Mouse (Mus musculus): Measurements from ENCODE around the gene March10. TPM values are rescaled to one million over a fixed set of nuclear protein-coding genes. Genes with fewer than 3 reads are reported as not detected.

The March10 gene
- polyA plus RNA-seq, 1 experiment from 2014 or later, result not detected

DNA sequence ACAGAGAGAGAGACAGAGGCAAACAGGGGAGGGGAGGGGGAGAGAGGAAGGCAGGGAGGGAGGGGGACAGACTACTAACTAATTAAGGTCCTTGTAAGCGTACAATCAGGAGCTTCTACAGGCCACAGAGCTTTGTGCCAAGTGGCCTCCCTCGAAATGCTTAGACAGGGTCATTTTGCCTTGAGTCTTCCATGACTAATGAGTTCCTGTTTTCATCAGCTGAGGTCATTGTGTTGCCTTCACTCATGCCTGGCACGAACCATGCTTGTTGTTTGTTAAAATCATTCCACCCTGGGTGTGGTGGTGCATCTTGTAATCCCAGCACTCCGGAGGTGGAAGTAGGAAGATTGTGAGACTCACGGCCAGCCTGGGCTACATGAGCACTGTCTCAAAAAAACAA, 3.4 kb upstream of the March10 start:
- ATAC-seq (ENCODE audit: insufficient number of reproducible peaks, insufficient read depth, low FRiP score, low read depth), result no peak
- Histone ChIP-seq H3K4me2 (replicated peaks; ENCODE audit: low read depth, low read length) (no peak overlapping the region), H3K4me1 (ENCODE audit: control insufficient read depth, insufficient read depth, low read length) (no peaks in the 10 kb centered on the region), H3K36me3 (ENCODE audit: control insufficient read depth, insufficient read depth, low read length) (no peaks in the 10 kb centered on the region), H3K27ac (ENCODE audit: low read length) (no peak overlapping the region), H3K9ac (replicated peaks; ENCODE audit: low read depth, low read length) (no peak overlapping the region), H3K27me3 (ENCODE audit: control insufficient read depth, insufficient read depth, low read length) (no peaks in the 10 kb centered on the region), H3K9me3 (ENCODE audit: control insufficient read depth, low read depth, low read length) (no peaks in the 10 kb centered on the region), H3K4me3 (ENCODE audit: low read depth, low read length) (no peak overlapping the region)
- 43% methylated on average over 5 of the region's 5 CpGs for WGBS

DNA sequence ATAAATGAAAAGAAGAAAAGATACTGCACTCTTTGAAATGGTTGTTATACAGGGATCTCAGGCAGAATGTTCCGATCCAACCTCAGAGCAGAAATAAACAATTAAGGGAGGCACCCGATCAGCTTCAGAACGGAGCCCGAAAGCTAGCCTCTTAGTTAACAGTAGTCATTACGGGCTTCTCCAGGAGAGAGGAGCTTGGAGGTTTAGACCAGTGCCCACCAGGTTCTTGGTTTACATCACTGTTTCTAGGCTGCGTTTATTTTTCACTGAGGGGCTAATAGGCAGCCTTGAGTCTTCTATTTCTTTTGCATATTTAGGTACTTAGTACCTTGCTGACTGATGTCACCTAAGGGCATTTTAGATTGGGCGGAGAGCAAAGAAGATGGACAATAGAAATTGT, 506 bp upstream of the March10 start:
- 57% methylated on average over 7 of the region's 7 CpGs for WGBS

DNA sequence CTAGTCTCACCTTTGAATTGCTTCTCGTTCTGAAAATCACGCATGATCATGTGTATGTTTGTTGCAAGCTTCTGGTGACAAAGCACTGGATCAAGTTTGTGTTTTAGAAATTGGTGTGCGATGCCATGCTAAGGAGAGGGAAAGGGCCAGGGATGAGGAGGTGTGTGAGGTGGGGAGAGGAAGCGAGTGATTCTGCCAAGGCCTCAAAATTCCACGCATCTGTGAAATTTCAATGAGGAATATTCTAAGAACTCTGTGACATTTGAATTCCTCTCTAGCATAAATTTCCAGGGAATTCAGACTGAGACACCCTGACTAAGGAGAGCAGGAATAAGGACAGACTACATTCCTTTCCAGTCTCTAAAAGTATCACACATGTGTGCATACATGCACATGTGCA, 1.4 kb downstream of the March10 start:
- 87% methylated on average over 5 of the region's 5 CpGs for WGBS
- Histone ChIP-seq H3K4me1 (ENCODE audit: control insufficient read depth, insufficient read depth, low read length) (no peaks in the 10 kb centered on the region), H3K27me3 (ENCODE audit: control insufficient read depth, insufficient read depth, low read length) (no peaks in the 10 kb centered on the region), H3K9me3 (ENCODE audit: control insufficient read depth, low read depth, low read length) (no peaks in the 10 kb centered on the region), H3K9ac (replicated peaks; ENCODE audit: low read depth, low read length) (no peak overlapping the region), H3K27ac (ENCODE audit: low read length) (no peak overlapping the region), H3K36me3 (ENCODE audit: control insufficient read depth, insufficient read depth, low read length) (no peaks in the 10 kb centered on the region), H3K4me3 (ENCODE audit: low read depth, low read length) (no peak overlapping the region), H3K4me2 (replicated peaks; ENCODE audit: low read depth, low read length) (no peak overlapping the region)
- ATAC-seq (ENCODE audit: insufficient number of reproducible peaks, insufficient read depth, low FRiP score, low read depth), result no peak

More for the DNA sequence above, 506 bp upstream of the March10 start:
- H3K36me3 ChIP-seq (ENCODE audit: control insufficient read depth, insufficient read depth, low read length), result no peaks in the 10 kb centered on the region
- H3K9ac ChIP-seq (replicated peaks; ENCODE audit: low read depth, low read length), result no peak overlapping the region
- no peak for ATAC-seq (ENCODE audit: insufficient number of reproducible peaks, insufficient read depth, low FRiP score, low read depth)
- H3K4me2 ChIP-seq (replicated peaks; ENCODE audit: low read depth, low read length), result peak overlapping the region; percentile 83
- H3K4me3 ChIP-seq (ENCODE audit: low read depth, low read length), result peak overlapping the region; percentile 41
- H3K27me3 ChIP-seq (ENCODE audit: control insufficient read depth, insufficient read depth, low read length), result no peaks in the 10 kb centered on the region
- H3K9me3 ChIP-seq (ENCODE audit: control insufficient read depth, low read depth, low read length), result no peaks in the 10 kb centered on the region
- H3K27ac ChIP-seq (ENCODE audit: low read length), result no peak overlapping the region
- no peaks in the 10 kb centered on the region for H3K4me1 ChIP-seq (ENCODE audit: control insufficient read depth, insufficient read depth, low read length)

DNA sequence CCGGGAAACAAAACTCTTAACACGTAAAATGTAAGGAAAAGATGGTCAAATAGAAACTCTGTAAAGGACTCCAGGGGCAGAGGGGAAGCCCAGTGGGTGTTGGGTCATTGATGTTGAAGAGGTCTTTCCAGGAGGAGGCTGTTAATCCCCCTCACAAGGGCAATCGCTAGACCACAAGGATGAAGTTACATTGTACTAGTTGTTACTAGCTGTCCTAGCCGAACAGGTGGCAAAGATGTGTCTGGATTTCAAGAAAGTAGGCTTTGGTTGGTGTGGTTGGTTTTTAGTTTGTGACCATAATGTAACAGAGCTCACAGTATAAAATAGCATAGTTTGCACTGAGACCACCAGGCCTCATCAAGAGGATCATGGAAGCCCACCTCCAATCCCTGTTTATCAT, 3.5 kb downstream of the March10 start:
- no peak overlapping the region for H3K9ac ChIP-seq (replicated peaks; ENCODE audit: low read depth, low read length)
- ATAC-seq (ENCODE audit: insufficient number of reproducible peaks, insufficient read depth, low FRiP score, low read depth), result no peak
- no peaks in the 10 kb centered on the region for H3K9me3 ChIP-seq (ENCODE audit: control insufficient read depth, low read depth, low read length)
- WGBS, result 87% methylated on average over 4 of the region's 4 CpGs
- no peaks in the 10 kb centered on the region for H3K27me3 ChIP-seq (ENCODE audit: control insufficient read depth, insufficient read depth, low read length)
- H3K36me3 ChIP-seq (ENCODE audit: control insufficient read depth, insufficient read depth, low read length), result no peaks in the 10 kb centered on the region
- H3K4me2 ChIP-seq (replicated peaks; ENCODE audit: low read depth, low read length), result no peak overlapping the region
- no peak overlapping the region for H3K27ac ChIP-seq (ENCODE audit: low read length)
- H3K4me3 ChIP-seq (ENCODE audit: low read depth, low read length), result no peak overlapping the region
- no peaks in the 10 kb centered on the region for H3K4me1 ChIP-seq (ENCODE audit: control insufficient read depth, insufficient read depth, low read length)

DNA sequence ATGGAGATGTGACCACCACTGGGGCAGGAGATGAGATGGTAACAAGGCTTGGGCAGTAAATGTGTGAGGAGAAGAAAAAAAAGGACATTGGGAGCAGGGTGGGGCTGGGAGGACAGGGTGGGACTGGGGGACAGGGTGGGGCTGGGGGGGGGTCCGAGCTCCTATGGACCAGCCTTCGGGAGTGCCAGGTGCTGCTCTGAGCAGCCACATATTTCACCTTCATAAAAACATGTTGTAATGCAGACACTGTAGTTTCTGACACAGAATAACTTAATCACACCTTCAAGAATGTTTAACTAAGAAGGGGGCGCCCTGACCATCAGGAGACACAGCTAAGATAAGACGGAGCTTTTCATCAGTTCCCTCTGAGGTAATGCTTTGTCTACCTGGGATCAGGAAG, 4.0 kb downstream of the March10 start:
- no peaks in the 10 kb centered on the region for H3K27me3 ChIP-seq (ENCODE audit: control insufficient read depth, insufficient read depth, low read length)
- H3K9ac ChIP-seq (replicated peaks; ENCODE audit: low read depth, low read length), result no peak overlapping the region
- 59% methylated on average over 4 of the region's 4 CpGs for WGBS
- no peak overlapping the region for H3K27ac ChIP-seq (ENCODE audit: low read length)
- H3K9me3 ChIP-seq (ENCODE audit: control insufficient read depth, low read depth, low read length), result no peaks in the 10 kb centered on the region
- ATAC-seq (ENCODE audit: insufficient number of reproducible peaks, insufficient read depth, low FRiP score, low read depth), result no peak
- no peaks in the 10 kb centered on the region for H3K36me3 ChIP-seq (ENCODE audit: control insufficient read depth, insufficient read depth, low read length)
- no peak overlapping the region for H3K4me2 ChIP-seq (replicated peaks; ENCODE audit: low read depth, low read length)
- no peak overlapping the region for H3K4me3 ChIP-seq (ENCODE audit: low read depth, low read length)
- no peaks in the 10 kb centered on the region for H3K4me1 ChIP-seq (ENCODE audit: control insufficient read depth, insufficient read depth, low read length)

DNA sequence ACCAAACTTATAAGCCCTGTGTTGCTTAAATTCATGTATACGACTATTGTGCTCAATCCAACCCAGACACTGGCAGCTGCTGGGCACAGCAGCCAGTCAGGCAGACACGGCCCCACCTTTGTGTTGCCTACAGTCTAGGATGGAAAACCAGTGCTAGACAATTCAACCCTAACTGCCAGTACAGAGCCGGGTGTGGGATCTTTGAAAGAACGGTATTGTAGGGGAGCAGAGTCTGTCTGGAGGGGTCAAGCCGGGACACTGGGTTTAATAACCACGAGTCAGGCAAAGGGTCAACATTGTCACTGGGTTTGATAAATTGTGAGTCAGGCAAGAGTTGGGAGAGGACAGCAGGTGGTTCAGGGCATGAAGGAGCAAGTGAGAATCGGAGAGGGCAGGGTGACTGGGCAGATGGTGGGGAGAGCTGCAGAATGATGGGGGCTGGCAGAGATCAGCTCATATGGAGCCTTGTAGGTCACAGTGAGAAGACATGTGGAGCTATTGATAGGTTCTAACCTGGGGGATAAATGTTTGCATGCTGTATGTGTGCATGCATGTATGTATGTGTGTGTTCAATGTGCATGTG, 4.9 kb downstream of the March10 start:
- ATAC-seq (ENCODE audit: insufficient number of reproducible peaks, insufficient read depth, low FRiP score, low read depth), result no peak
- H3K27me3 ChIP-seq (ENCODE audit: control insufficient read depth, insufficient read depth, low read length), result no peaks in the 10 kb centered on the region
- H3K9ac ChIP-seq (replicated peaks; ENCODE audit: low read depth, low read length), result no peak overlapping the region
- H3K4me3 ChIP-seq (ENCODE audit: low read depth, low read length), result no peak overlapping the region
- no peak overlapping the region for H3K4me2 ChIP-seq (replicated peaks; ENCODE audit: low read depth, low read length)
- no peak overlapping the region for H3K27ac ChIP-seq (ENCODE audit: low read length)
- no peaks in the 10 kb centered on the region for H3K36me3 ChIP-seq (ENCODE audit: control insufficient read depth, insufficient read depth, low read length)
- 28% methylated on average over 7 of the region's 7 CpGs for WGBS
- no peaks in the 10 kb centered on the region for H3K4me1 ChIP-seq (ENCODE audit: control insufficient read depth, insufficient read depth, low read length)
- H3K9me3 ChIP-seq (ENCODE audit: control insufficient read depth, low read depth, low read length), result no peaks in the 10 kb centered on the region

DNA sequence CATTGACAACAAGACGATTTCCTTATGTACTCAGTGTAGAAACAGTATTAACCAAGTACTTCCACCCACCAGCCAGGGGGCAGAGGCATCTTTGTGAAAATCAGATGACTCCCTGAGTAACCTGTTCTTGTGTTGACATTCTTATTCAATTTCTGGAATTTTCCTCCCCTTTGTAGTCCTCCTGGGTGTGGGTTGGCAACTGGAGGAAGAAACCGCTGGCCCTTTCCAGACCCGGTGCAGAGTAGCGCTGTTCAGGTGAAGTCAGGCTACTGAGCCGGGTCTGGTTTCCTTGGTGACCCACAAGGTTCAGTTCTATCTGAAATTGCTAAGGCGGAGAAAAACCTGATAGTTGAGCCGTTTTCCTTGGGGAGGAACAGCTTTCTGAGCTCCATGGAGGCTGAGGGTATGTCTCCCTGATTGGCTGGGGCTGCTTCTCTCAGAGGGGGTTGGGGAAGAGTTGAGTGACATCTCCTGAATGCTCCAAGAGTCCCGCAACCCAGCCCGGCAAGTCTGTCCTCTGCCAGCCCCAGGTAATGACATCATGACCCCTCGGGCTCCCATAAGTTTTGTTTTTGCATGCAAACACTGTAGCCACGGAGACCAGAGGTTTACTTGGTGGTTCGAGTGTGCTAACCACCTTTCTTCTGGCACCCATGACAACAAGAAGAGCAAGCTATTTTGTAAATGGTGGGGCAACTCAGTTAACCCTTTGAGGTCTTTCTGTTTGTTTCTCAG, 6.8 kb downstream of the March10 start:
- Histone ChIP-seq H3K9me3 (ENCODE audit: control insufficient read depth, low read depth, low read length) (no peaks in the 10 kb centered on the region), H3K4me1 (ENCODE audit: control insufficient read depth, insufficient read depth, low read length) (no peaks in the 10 kb centered on the region), H3K4me2 (replicated peaks; ENCODE audit: low read depth, low read length) (no peak overlapping the region), H3K9ac (replicated peaks; ENCODE audit: low read depth, low read length) (no peak overlapping the region), H3K36me3 (ENCODE audit: control insufficient read depth, insufficient read depth, low read length) (no peaks in the 10 kb centered on the region), H3K4me3 (ENCODE audit: low read depth, low read length) (no peak overlapping the region), H3K27me3 (ENCODE audit: control insufficient read depth, insufficient read depth, low read length) (no peaks in the 10 kb centered on the region), H3K27ac (ENCODE audit: low read length) (no peak overlapping the region)
- 56% methylated on average over 12 of the region's 12 CpGs for WGBS
- no peak for ATAC-seq (ENCODE audit: insufficient number of reproducible peaks, insufficient read depth, low FRiP score, low read depth)

DNA sequence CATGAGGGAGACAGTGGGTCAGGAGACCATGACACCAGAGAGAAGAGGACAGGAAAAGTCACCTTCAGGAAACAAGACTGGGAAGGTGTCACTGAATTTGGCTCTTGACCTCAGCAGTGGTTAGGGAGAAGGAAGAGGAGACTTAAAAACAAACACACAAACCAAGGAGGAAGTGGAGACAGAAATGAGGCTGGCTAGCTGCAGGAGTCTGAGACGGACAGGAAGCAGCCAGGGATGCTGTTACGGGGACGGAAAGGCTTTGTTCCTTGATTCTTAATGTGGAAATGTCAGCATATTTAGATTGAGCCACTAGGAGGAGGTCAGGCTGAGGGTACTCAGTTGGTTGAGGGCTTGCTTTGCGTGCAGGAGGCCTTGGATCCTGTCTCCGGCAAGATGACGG, 8.9 kb downstream of the March10 start:
- Histone ChIP-seq H3K9ac (replicated peaks; ENCODE audit: low read depth, low read length) (no peak overlapping the region), H3K9me3 (ENCODE audit: control insufficient read depth, low read depth, low read length) (no peaks in the 10 kb centered on the region), H3K4me3 (ENCODE audit: low read depth, low read length) (no peak overlapping the region), H3K27ac (ENCODE audit: low read length) (no peak overlapping the region), H3K36me3 (ENCODE audit: control insufficient read depth, insufficient read depth, low read length) (no peaks in the 10 kb centered on the region), H3K4me1 (ENCODE audit: control insufficient read depth, insufficient read depth, low read length) (no peaks in the 10 kb centered on the region), H3K4me2 (replicated peaks; ENCODE audit: low read depth, low read length) (no peak overlapping the region), H3K27me3 (ENCODE audit: control insufficient read depth, insufficient read depth, low read length) (no peaks in the 10 kb centered on the region)
- no peak for ATAC-seq (ENCODE audit: insufficient number of reproducible peaks, insufficient read depth, low FRiP score, low read depth)
- WGBS, result 67% methylated on average over 6 of the region's 6 CpGs

DNA sequence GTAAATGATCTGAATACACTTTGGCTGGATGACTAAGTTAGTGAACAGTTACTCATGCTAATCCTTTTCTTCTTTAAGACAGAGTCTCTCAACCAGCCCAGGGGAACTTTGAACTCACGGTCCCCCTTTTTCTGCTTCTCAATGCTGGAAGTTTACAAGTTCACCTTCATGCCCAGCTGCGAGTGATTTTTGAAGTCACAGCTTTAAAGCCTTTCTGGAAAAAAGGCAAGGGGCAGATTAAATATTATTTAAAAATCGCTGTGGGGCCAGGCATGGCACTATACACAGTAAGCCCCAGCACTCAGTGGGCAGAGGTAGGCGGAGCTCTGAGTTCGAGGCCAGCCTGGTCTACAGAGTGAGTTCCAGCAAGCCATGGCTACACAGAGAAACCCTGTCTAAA, 10.3 kb downstream of the March10 start:
- no peaks in the 10 kb centered on the region for H3K36me3 ChIP-seq (ENCODE audit: control insufficient read depth, insufficient read depth, low read length)
- no peak overlapping the region for H3K27ac ChIP-seq (ENCODE audit: low read length)
- H3K4me3 ChIP-seq (ENCODE audit: low read depth, low read length), result no peak overlapping the region
- H3K9ac ChIP-seq (replicated peaks; ENCODE audit: low read depth, low read length), result no peak overlapping the region
- H3K4me1 ChIP-seq (ENCODE audit: control insufficient read depth, insufficient read depth, low read length), result no peaks in the 10 kb centered on the region
- no peak overlapping the region for H3K4me2 ChIP-seq (replicated peaks; ENCODE audit: low read depth, low read length)
- 84% methylated on average over 5 of the region's 5 CpGs for WGBS
- H3K27me3 ChIP-seq (ENCODE audit: control insufficient read depth, insufficient read depth, low read length), result no peaks in the 10 kb centered on the region
- ATAC-seq (ENCODE audit: insufficient number of reproducible peaks, insufficient read depth, low FRiP score, low read depth), result no peak
- no peaks in the 10 kb centered on the region for H3K9me3 ChIP-seq (ENCODE audit: control insufficient read depth, low read depth, low read length)

Measured in stomach, embryonic 14.5 days (tissue).